Mouse (Mus musculus) midbrain, embryonic 16.5 days (tissue): Measurements from ENCODE around the gene Susd3. TPM values are rescaled to one million over a fixed set of nuclear protein-coding genes. Genes with fewer than 3 reads are reported as not detected.

Experiments
- ATAC-seq: fragments of 200-750 bp; cut with Nextera tagmentation; 2 replicates; pipeline ENCODE4 v1.8.0; 2017; ENCODE audit warnings: moderate TSS enrichment
- H3K27ac ChIP-seq: fragments of 300-500 bp; sonication (generic); 2 replicates; pipeline ENCODE4 v1.5.1; 2014; ENCODE audit warnings: mild to moderate bottlenecking, low read length, mixed read lengths
- H3K27me3 ChIP-seq: fragments of 300-500 bp; sonication (generic); 2 replicates; pipeline ENCODE4 v1.6.1; 2014; ENCODE audit warnings: low read depth, low read length, mixed read lengths; ENCODE audit not compliant: control insufficient read depth, insufficient read depth
- H3K36me3 ChIP-seq: fragments of 300-500 bp; sonication (generic); 2 replicates; pipeline ENCODE4 v1.6.1; 2014; ENCODE audit warnings: mild to moderate bottlenecking, low read length, moderate library complexity, mixed read lengths; ENCODE audit not compliant: control insufficient read depth, insufficient read depth
- H3K4me1 ChIP-seq: fragments of 300-500 bp; sonication (generic); 2 replicates; pipeline ENCODE4 v1.6.1; 2014; ENCODE audit warnings: mild to moderate bottlenecking, low read length, mixed read lengths; ENCODE audit not compliant: control insufficient read depth, insufficient read depth
- H3K4me2 ChIP-seq: fragments of 300-500 bp; sonication (generic); 2 replicates; pipeline ENCODE4 v1.6.1; 2014; ENCODE audit warnings: mild to moderate bottlenecking, low read length, mixed read lengths
- H3K4me3 ChIP-seq: fragments of 300-500 bp; sonication (generic); 2 replicates; pipeline ENCODE4 v1.5.1; 2014; ENCODE audit warnings: low read depth, mild to moderate bottlenecking, low read length, moderate library complexity, mixed read lengths
- H3K9ac ChIP-seq: fragments of 300-500 bp; sonication (generic); 2 replicates; pipeline ENCODE4 v1.6.1; 2014; ENCODE audit warnings: low read depth, low read length, mixed read lengths
- H3K9me3 ChIP-seq: fragments of 300-500 bp; sonication (generic); replicated peaks from 2 replicates; pipeline ENCODE4 v1.6.1; 2014; ENCODE audit warnings: mild to moderate bottlenecking, low read length, mixed read lengths; ENCODE audit not compliant: control insufficient read depth, poor library complexity, severe bottlenecking
- WGBS: fragments of 180-500 bp; shearing (Covaris S2); extraction: QIAGEN DNeasy Blood & Tissue Kit; methylation state at CpG from one replicate; pipeline ENCODE4 v1.1.7; 2014; 5-methylcytosine and 5-hydroxymethylcytosine counted together
- polyA plus RNA-seq: library from polyadenylated mRNA; unstranded; fragments of >200 nt; fragmentation: Nextera tagmentation; extraction: Ambion mirVana; gene quantifications from 2 replicates; pipeline ENCODE4 v1.2.1, GENCODE M21; 2015

The Susd3 gene
- polyA plus RNA-seq, 1 experiment from 2014 or later: 0.38 TPM

DNA sequence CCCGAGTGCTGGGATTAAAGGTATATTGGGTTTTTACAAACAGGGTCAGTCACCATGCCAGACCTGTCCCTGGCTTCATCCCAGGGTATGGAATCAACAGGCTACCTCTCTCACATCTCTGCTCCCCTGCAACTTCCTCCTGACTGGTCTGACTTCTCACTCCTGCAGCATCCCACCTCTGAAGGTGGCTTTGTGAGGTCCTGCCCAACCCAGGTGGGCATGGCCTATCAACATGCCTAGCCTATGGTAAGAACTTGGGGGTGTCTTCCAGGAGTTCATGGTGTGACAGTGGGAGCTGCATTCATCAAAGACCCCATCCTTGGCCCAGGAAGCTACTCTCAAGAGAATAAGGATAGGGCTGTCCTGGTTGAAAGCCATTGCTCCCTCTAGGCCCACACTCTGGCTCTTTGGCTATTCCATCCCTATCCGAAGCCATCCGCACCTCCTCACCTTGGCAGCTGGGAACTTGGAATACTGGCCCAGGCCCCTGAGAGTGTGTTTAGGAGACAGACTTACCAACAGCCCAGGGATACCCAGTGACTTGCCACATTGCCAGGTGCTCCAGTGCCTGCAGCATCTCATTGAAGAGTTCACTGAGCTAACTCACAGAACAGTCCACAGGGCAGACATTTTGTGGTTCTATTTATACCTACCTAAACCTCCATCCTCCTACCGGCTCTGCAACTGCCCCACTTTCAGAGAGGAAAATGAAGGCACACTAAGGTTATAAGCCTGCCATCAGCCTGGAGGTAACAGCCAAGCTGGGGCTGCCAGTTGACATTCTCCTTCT is 35.6 kb downstream of the Susd3 start:
- Histone ChIP-seq H3K9me3 (no peaks in the 10 kb centered on the region), H3K4me3 (no peak overlapping the region), H3K4me1 (peaks cover 24% of the 10 kb centered on the region), H3K4me2 (no peak overlapping the region), H3K27me3 (0 out of 2 replicates have a peak, but pooled peaks cover 4% of the 10 kb centered on the region), H3K9ac (no peak overlapping the region), H3K36me3 (no peaks in the 10 kb centered on the region), H3K27ac (no peak overlapping the region)
- WGBS: 84% methylated on average over 4 of the region's 4 CpGs
- ATAC-seq: no peak

DNA sequence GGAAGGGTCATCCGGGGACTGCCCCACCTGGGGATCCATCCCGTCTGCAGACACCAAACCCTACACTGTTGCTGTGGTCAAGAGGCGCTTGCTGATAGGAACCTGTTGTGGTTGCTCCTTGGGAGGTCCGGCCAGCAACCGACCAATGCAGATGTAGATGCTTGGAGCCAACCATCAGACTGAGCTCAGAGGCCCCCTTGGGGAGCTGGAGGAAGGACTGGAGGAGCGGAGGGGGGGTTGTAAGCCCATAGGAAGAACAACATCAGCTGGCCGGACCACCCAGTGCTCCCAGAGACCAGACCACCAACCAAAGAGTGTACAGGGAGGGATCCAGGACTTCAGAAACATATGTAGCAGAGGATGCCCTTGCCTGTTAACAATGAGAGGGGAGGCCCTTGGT is 39.2 kb downstream of the Susd3 start:
- 64% methylated on average over 7 of the region's 7 CpGs for WGBS
- Histone ChIP-seq H3K9ac (no peak overlapping the region), H3K4me3 (no peak overlapping the region), H3K4me1 (peaks cover 21% of the 10 kb centered on the region), H3K4me2 (no peak overlapping the region), H3K27me3 (no peaks in the 10 kb centered on the region), H3K36me3 (no peaks in the 10 kb centered on the region), H3K9me3 (no peaks in the 10 kb centered on the region), H3K27ac (no peak overlapping the region)
- no peak for ATAC-seq

DNA sequence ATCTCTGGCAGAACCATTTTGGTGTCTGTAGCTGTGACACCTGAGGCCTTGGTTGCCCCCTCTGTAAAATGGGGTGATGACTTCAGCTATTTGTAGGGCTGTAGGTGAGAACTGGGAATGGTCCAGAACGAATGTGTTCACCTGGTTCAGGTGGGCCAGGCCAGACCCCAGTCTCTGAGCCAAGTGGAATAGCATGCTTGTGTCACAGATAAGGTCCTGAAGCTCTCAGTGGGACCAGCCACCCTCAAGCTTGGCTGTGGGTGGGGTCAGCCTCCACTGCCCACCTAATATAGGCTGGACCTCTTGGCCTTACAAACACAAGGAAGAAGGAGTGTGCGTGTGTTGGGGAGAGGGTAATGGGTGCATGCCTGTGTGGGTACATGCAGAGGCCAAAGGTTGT is 42.2 kb downstream of the Susd3 start:
- ATAC-seq: no peak
- Histone ChIP-seq H3K4me1 (peaks cover 6% of the 10 kb centered on the region; the same call in 1 of the 2 replicates), H3K27me3 (no peaks in the 10 kb centered on the region), H3K4me2 (no peak overlapping the region), H3K9ac (no peak overlapping the region), H3K36me3 (no peaks in the 10 kb centered on the region), H3K27ac (no peak overlapping the region), H3K9me3 (no peaks in the 10 kb centered on the region), H3K4me3 (no peak overlapping the region)
- WGBS: 98% methylated on average over 2 of the region's 2 CpGs

DNA sequence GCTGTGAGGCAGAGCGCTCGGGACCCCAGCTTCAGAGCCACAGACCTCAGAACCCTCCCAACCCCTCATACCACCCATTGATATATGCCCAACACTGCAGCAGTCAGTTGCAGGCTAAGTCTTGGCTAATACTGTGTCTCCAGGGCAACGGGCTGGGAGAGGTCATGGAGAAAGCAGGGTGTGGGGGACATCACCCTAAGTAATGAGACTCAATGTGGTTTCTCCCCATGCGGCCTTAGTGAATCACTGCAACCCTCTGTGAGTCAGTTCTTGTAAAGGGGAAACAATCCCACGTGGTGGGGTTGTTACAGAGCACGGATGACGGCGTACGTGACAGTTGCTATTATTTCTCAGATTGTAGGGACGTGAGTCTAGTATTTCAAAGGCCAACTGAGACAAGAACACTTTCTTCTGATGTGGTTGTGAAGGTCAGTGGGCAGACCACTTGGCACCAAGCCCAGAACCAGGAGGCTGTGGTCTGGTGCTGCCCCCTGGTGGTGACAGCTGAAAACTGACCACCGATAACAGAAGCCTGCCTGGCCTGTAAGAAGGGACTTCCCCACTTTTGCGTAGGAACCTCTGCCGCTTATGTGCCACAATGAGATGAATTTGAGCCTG is 43.0 kb downstream of the Susd3 start:
- ATAC-seq: peak; percentile 29; the same call in 1 of the 2 replicates
- WGBS: 35% methylated on average over 13 of the region's 13 CpGs
- H3K27ac ChIP-seq: no peak overlapping the region
- H3K9me3 ChIP-seq: no peaks in the 10 kb centered on the region
- H3K4me2 ChIP-seq: no peak overlapping the region
- H3K36me3 ChIP-seq: no peaks in the 10 kb centered on the region
- H3K4me1 ChIP-seq: 0 out of 2 replicates have a peak, but pooled peaks cover 2% of the 10 kb centered on the region
- no peak overlapping the region for H3K9ac ChIP-seq
- no peak overlapping the region for H3K4me3 ChIP-seq
- H3K27me3 ChIP-seq: no peaks in the 10 kb centered on the region

DNA sequence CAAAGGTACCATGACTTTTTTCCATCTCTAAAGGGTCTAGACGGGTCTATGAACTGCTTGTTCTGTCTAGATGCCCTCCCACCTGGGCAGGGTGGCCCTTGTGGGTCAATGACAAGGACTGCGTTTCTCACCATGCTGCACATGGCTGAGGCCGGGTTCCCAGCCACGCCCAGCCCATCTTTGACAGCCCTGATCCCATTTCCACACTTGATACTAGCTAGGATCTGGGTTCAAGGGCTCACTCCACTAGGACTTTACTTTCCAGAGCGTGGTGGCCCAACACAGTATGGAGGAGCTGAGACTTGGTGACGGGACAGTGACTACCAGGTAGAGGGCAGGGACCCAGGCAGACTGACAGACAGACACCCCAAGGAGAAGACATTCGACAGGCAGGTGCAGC is 46.0 kb downstream of the Susd3 start:
- WGBS: 93% methylated on average over 7 of the region's 7 CpGs
- H3K27me3 ChIP-seq: no peaks in the 10 kb centered on the region
- 0 out of 2 replicates have a peak, but pooled peaks cover 2% of the 10 kb centered on the region for H3K4me1 ChIP-seq
- ATAC-seq: no peak
- no peaks in the 10 kb centered on the region for H3K9me3 ChIP-seq
- H3K27ac ChIP-seq: no peak overlapping the region
- no peak overlapping the region for H3K4me3 ChIP-seq
- no peak overlapping the region for H3K4me2 ChIP-seq
- no peak overlapping the region for H3K9ac ChIP-seq
- no peaks in the 10 kb centered on the region for H3K36me3 ChIP-seq

DNA sequence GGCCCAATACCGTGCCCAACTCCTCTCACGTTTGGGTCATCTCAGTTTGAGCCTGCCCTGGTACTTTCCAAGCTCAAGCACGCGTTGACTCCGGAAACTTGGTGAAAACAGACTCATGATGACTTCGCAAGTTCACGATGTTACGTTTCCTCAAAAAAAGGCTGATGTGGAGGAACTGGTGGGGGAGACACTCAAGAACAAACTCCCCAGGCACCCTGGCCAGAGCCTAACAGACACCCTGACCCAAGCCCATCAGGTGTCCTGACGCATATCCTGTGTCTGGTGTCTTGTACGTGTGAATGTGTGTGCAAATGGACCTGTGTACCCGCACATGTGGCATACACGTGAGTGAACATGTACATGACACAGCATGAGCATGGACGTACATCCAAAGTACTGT is 47.8 kb downstream of the Susd3 start:
- ATAC-seq: no peak
- no peak overlapping the region for H3K4me2 ChIP-seq
- 85% methylated on average over 13 of the region's 13 CpGs for WGBS

DNA sequence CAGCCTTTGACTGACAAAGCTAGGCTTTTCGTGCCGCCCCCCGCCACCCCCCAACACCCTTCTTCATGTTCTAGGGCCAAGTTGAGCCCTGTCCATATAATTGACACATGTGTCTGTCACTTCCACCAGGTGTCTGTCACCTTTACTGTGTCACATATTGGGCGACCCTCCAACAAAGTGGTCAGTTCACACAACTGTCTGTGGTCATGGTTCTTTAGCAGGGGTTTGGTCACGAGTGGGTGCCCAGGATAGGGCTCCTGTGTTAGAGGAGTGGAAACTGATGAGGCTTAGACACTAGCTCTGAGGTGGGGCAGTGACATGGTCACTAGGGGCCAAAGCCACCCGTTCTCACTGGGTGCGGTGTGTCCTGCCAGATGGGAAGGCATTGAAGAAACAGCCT is 48.6 kb downstream of the Susd3 start:
- no peak overlapping the region for H3K27ac ChIP-seq
- no peak overlapping the region for H3K4me3 ChIP-seq
- H3K9me3 ChIP-seq: no peaks in the 10 kb centered on the region
- H3K4me2 ChIP-seq: no peak overlapping the region
- 95% methylated on average over 7 of the region's 7 CpGs for WGBS
- ATAC-seq: no peak
- H3K36me3 ChIP-seq: no peaks in the 10 kb centered on the region
- H3K4me1 ChIP-seq: no peaks in the 10 kb centered on the region
- no peaks in the 10 kb centered on the region for H3K27me3 ChIP-seq
- H3K9ac ChIP-seq: no peak overlapping the region

More for the DNA sequence above, 47.8 kb downstream of the Susd3 start:
- Histone ChIP-seq H3K9me3 (no peaks in the 10 kb centered on the region), H3K36me3 (no peaks in the 10 kb centered on the region), H3K4me1 (0 out of 2 replicates have a peak, but pooled peaks cover 2% of the 10 kb centered on the region), H3K27me3 (no peaks in the 10 kb centered on the region), H3K9ac (no peak overlapping the region), H3K27ac (no peak overlapping the region), H3K4me3 (no peak overlapping the region)

DNA sequence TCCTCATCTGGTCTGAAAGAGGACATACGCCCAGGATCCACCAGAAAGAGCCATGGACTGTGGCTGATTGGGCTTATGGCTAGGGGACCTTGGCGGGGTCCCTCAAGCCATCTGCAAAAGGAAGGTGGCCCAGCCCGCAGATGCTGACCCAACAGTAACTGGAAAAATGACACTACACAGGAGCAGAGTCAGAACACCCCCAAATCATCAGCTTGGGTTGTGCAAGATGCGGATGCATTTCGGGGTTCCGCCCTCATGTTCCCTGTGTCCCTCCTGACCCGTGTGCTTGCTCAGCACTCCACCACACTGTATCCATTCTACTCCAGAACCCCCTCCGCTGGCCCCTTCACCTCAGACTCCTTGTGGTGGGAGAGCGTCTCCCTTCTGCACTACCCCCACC is 49.8 kb downstream of the Susd3 start:
- H3K27ac ChIP-seq: no peak overlapping the region
- H3K36me3 ChIP-seq: no peaks in the 10 kb centered on the region
- H3K4me3 ChIP-seq: no peak overlapping the region
- 90% methylated on average over 9 of the region's 9 CpGs for WGBS
- H3K9me3 ChIP-seq: no peaks in the 10 kb centered on the region
- no peak for ATAC-seq
- no peaks in the 10 kb centered on the region for H3K27me3 ChIP-seq
- H3K4me2 ChIP-seq: no peak overlapping the region
- H3K9ac ChIP-seq: no peak overlapping the region
- no peaks in the 10 kb centered on the region for H3K4me1 ChIP-seq

DNA sequence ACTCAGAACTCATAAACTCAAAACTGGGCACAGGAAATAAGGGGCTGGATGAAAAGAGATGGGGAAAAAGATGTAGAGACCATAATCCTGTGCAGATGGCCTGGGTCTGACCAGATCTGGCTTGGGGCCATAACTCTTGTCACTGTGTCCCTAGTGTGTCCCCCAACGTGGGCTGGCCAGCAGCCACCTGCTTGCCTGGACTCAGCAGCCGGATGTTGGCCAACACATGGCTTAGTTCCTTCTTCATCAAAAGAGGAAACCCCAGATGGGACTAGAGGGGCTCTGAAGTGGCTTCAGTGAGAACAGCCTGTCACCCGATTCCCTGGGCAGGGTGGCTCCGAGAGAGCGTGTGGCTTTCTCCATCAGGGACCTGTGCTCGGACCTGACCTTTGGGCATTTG is 51.7 kb downstream of the Susd3 start:
- H3K36me3 ChIP-seq: no peaks in the 10 kb centered on the region
- no peaks in the 10 kb centered on the region for H3K27me3 ChIP-seq
- no peak overlapping the region for H3K4me3 ChIP-seq
- H3K4me2 ChIP-seq: no peak overlapping the region
- H3K27ac ChIP-seq: no peak overlapping the region
- WGBS: 78% methylated on average over 6 of the region's 6 CpGs
- no peaks in the 10 kb centered on the region for H3K4me1 ChIP-seq
- H3K9me3 ChIP-seq: no peaks in the 10 kb centered on the region
- no peak for ATAC-seq
- no peak overlapping the region for H3K9ac ChIP-seq
